Mouse (Mus musculus): ENCODE data around the gene Mtmr11. TPM values are rescaled to one million over a fixed set of nuclear protein-coding genes. Genes with fewer than 3 reads are reported as not detected.
"Not testable (repeated sequence)": the region's sequence is repeated elsewhere in the genome, so short reads cannot be mapped to it uniquely, and the experiment has no call there.

The Mtmr11 gene
- polyA plus RNA-seq, 1 experiment, result 56.8 TPM

GRCm38 (mm10) chr3:96171583-96172196, 9.9 kb downstream of the Mtmr11 start:
- TF ChIP-seq POLR2A (IDR thresholded peaks at IDR 0.05; ENCODE audit: low read depth, low read length) (no peak), CTCF (conservative IDR thresholded peaks at IDR 0.05; ENCODE audit: insufficient read depth, insufficient read length, low read depth, low read length) (no peak)
- WGBS, result 9% methylated on average over 18 of the region's 18 CpGs
- peak overlapping the region; percentile 96 for H3K27ac ChIP-seq (ENCODE audit: insufficient read depth, low read depth, low read length)
- peaks cover 14% of the 10 kb centered on the region; the same call in 1 of the 2 replicates for H3K4me1 ChIP-seq (ENCODE audit: control insufficient read depth, insufficient read depth, low read length)
- peaks cover 1% of the 10 kb centered on the region for H3K36me3 ChIP-seq (ENCODE audit: control insufficient read depth, insufficient read depth, low read length)
- H3K27me3 ChIP-seq (replicated peaks; ENCODE audit: control insufficient read depth, insufficient read depth, low read length), result no peaks in the 10 kb centered on the region
- H3K4me3 ChIP-seq (ENCODE audit: insufficient read depth, low read depth, low read length), result peak overlapping the region; percentile 71
- DNase-seq, result no peak

- DNase-seq, result peak; percentile 92
- Histone ChIP-seq H3K27ac (ENCODE audit: insufficient read depth, low read depth, low read length) (peak within 1 kb of the TSS; percentile 96), H3K36me3 (ENCODE audit: control insufficient read depth, insufficient read depth, low read length) (peaks cover 3% of the 10 kb centered on the region), H3K27me3 (replicated peaks; ENCODE audit: control insufficient read depth, insufficient read depth, low read length) (no peaks in the 10 kb centered on the region), H3K4me3 (ENCODE audit: insufficient read depth, low read depth, low read length) (peak within 1 kb of the TSS; percentile 96), H3K4me1 (ENCODE audit: control insufficient read depth, insufficient read depth, low read length) (peaks cover 14% of the 10 kb centered on the region; the same call in 1 of the 2 replicates)
- TF ChIP-seq POLR2A (IDR thresholded peaks at IDR 0.05; ENCODE audit: low read depth, low read length) (peak; percentile 88), CTCF (conservative IDR thresholded peaks at IDR 0.05; ENCODE audit: insufficient read depth, insufficient read length, low read depth, low read length) (no peak)
- under 1% methylated on average over 58 of the region's 58 CpGs for WGBS
Measured at GRCm38 (mm10) chr3:96172197-96173178, 10.7 kb downstream of the Mtmr11 start, which contains the start of gene Sf3b4. Gene Sf3b4, plus strand, starts transcription at chr3:96172332.

- Histone ChIP-seq H3K27ac (ENCODE audit: insufficient read depth, low read depth, low read length) (no peak overlapping the region), H3K4me3 (ENCODE audit: insufficient read depth, low read depth, low read length) (peak overlapping the region; percentile 96), H3K4me1 (ENCODE audit: control insufficient read depth, insufficient read depth, low read length) (peaks cover 14% of the 10 kb centered on the region; the same call in 1 of the 2 replicates), H3K36me3 (ENCODE audit: control insufficient read depth, insufficient read depth, low read length) (peaks cover 4% of the 10 kb centered on the region), H3K27me3 (replicated peaks; ENCODE audit: control insufficient read depth, insufficient read depth, low read length) (no peaks in the 10 kb centered on the region)
- 33% methylated on average over 7 of the region's 7 CpGs for WGBS
- TF ChIP-seq POLR2A (IDR thresholded peaks at IDR 0.05; ENCODE audit: low read depth, low read length), result no peak
- no peak for TF ChIP-seq CTCF (conservative IDR thresholded peaks at IDR 0.05; ENCODE audit: insufficient read depth, insufficient read length, low read depth, low read length)
- no peak for DNase-seq
Measured at GRCm38 (mm10) chr3:96173185-96173584, 11.4 kb downstream of the Mtmr11 start.

- not testable (repeated sequence) for DNase-seq; H3K27me3 ChIP-seq (replicated peaks; ENCODE audit: control insufficient read depth, insufficient read depth, low read length); H3K36me3 ChIP-seq (ENCODE audit: control insufficient read depth, insufficient read depth, low read length); H3K4me3 ChIP-seq (ENCODE audit: insufficient read depth, low read depth, low read length); H3K27ac ChIP-seq (ENCODE audit: insufficient read depth, low read depth, low read length)
- peaks cover 14% of the 10 kb centered on the region; the same call in 1 of the 2 replicates for H3K4me1 ChIP-seq (ENCODE audit: control insufficient read depth, insufficient read depth, low read length)
- WGBS, result 81% methylated on average over 4 of the region's 4 CpGs
Measured at GRCm38 (mm10) chr3:96174042-96174441, 12.2 kb downstream of the Mtmr11 start.

- DNase-seq, result no peak
- Histone ChIP-seq H3K27me3 (replicated peaks; ENCODE audit: control insufficient read depth, insufficient read depth, low read length) (no peaks in the 10 kb centered on the region), H3K36me3 (ENCODE audit: control insufficient read depth, insufficient read depth, low read length) (peaks cover 5% of the 10 kb centered on the region), H3K27ac (ENCODE audit: insufficient read depth, low read depth, low read length) (no peak overlapping the region), H3K4me1 (ENCODE audit: control insufficient read depth, insufficient read depth, low read length) (peaks cover 14% of the 10 kb centered on the region; the same call in 1 of the 2 replicates), H3K4me3 (ENCODE audit: insufficient read depth, low read depth, low read length) (no peak overlapping the region)
- TF ChIP-seq POLR2A (IDR thresholded peaks at IDR 0.05; ENCODE audit: low read depth, low read length), result no peak
- TF ChIP-seq CTCF (conservative IDR thresholded peaks at IDR 0.05; ENCODE audit: insufficient read depth, insufficient read length, low read depth, low read length), result no peak
- WGBS, result 95% methylated on average over 6 of the region's 6 CpGs
Measured at GRCm38 (mm10) chr3:96175251-96175650, 13.4 kb downstream of the Mtmr11 start.

GRCm38 (mm10) chr3:96178427-96178826, 16.6 kb downstream of the Mtmr11 start:
- H3K4me3 ChIP-seq (ENCODE audit: insufficient read depth, low read depth, low read length), result no peak overlapping the region
- H3K27ac ChIP-seq (ENCODE audit: insufficient read depth, low read depth, low read length), result no peak overlapping the region
- peaks cover 5% of the 10 kb centered on the region for H3K36me3 ChIP-seq (ENCODE audit: control insufficient read depth, insufficient read depth, low read length)
- WGBS, result 89% methylated on average over 4 of the region's 4 CpGs
- TF ChIP-seq POLR2A (IDR thresholded peaks at IDR 0.05; ENCODE audit: low read depth, low read length) (no peak), CTCF (conservative IDR thresholded peaks at IDR 0.05; ENCODE audit: insufficient read depth, insufficient read length, low read depth, low read length) (no peak)
- H3K27me3 ChIP-seq (replicated peaks; ENCODE audit: control insufficient read depth, insufficient read depth, low read length), result no peaks in the 10 kb centered on the region
- H3K4me1 ChIP-seq (ENCODE audit: control insufficient read depth, insufficient read depth, low read length), result peaks cover 6% of the 10 kb centered on the region
- DNase-seq, result no peak

- WGBS, result 76% methylated on average over 2 of the region's 2 CpGs
- no peak for DNase-seq
- H3K4me3 ChIP-seq (ENCODE audit: insufficient read depth, low read depth, low read length), result no peak overlapping the region
- TF ChIP-seq POLR2A (IDR thresholded peaks at IDR 0.05; ENCODE audit: low read depth, low read length) (no peak), CTCF (conservative IDR thresholded peaks at IDR 0.05; ENCODE audit: insufficient read depth, insufficient read length, low read depth, low read length) (no peak)
- peaks cover 6% of the 10 kb centered on the region for H3K4me1 ChIP-seq (ENCODE audit: control insufficient read depth, insufficient read depth, low read length)
- H3K27ac ChIP-seq (ENCODE audit: insufficient read depth, low read depth, low read length), result no peak overlapping the region
- H3K27me3 ChIP-seq (replicated peaks; ENCODE audit: control insufficient read depth, insufficient read depth, low read length), result no peaks in the 10 kb centered on the region
- H3K36me3 ChIP-seq (ENCODE audit: control insufficient read depth, insufficient read depth, low read length), result peaks cover 5% of the 10 kb centered on the region
Measured at GRCm38 (mm10) chr3:96178902-96179301, 17.1 kb downstream of the Mtmr11 start.

All from kidney, adult 2 months (tissue).